Mouse (Mus musculus): Measurements from ENCODE around the gene Tmem131. TPM values are rescaled to one million over a fixed set of nuclear protein-coding genes. Genes with fewer than 3 reads are reported as not detected.
"Not testable (repeated sequence)": the region's sequence is repeated elsewhere in the genome, so short reads cannot be mapped to it uniquely, and the experiment has no call there.

Gene Tmem131
- polyA plus RNA-seq, 1 experiment from 2014 or later = 10.3 TPM

DNA sequence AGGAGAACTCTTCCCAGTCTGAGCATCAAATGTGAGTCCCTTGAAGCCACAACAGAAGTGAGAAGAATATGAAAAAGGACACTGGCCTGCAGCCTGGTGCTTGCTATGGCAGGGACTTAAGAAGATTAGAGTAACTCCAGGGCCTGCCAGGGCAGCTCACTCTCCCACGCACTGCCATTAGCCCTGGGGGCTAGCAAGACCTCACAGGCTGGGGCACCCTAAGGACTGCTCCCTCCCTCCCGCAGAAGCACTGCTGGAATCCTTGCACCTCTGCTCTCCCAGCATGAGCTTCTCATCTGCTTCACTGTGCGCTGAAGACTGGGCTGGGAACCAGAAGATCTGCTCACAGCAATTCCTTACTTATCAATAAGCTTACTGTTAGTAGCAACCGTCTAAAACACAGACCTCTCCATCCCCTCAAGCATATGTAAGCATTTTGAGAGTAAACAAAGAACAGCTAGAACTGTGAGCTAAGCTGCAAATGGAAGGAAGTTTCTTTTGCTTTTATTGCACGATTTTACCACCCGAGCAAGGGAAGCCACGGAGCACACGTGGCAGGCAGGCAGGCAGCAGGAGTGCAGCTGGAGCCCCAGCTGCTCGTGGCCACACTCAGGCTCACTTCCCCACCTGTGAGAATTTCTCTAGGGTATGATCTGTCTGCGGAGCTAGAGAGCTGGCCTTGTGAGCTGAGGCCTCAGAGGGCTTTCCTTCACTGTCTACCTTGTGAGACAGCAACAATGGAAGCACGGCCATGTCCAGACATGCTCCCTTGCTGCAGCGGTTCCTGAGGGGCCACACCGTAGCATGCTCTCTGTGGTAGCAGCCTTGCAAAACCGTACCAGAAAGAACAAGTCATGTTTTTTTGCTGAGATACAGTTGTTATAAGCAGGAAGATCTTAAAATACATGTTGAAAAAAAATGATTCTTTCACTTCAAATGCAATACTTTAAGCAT is 112.3 kb downstream of the Tmem131 start:
- DNase-seq (ENCODE audit: low spot score) = no peak
- peaks cover 68% of the 10 kb centered on the region for H3K36me3 ChIP-seq
- WGBS = 75% methylated on average over 14 of the region's 14 CpGs

GRCm38 (mm10) chr1:36824356-36824755 is 119.1 kb downstream of the Tmem131 start:
- WGBS = 96% methylated on average over 5 of the region's 5 CpGs
- Histone ChIP-seq H3K4me1 (no peaks in the 10 kb centered on the region), H3K27ac (replicated peaks) (no peak overlapping the region), H3K36me3 (peaks cover 82% of the 10 kb centered on the region), H3K4me3 (no peak overlapping the region), H3K27me3 (ENCODE audit: low read depth, poor library complexity, severe bottlenecking) (no peaks in the 10 kb centered on the region), H3K9me3 (replicated peaks) (no peaks in the 10 kb centered on the region)
- DNase-seq (ENCODE audit: low spot score) = no peak

More for the DNA sequence above, 112.3 kb downstream of the Tmem131 start:
- no peaks in the 10 kb centered on the region for H3K9me3 ChIP-seq (replicated peaks)
- peaks cover 4% of the 10 kb centered on the region; the same call in 1 of the 2 replicates for H3K4me1 ChIP-seq
- H3K4me3 ChIP-seq = no peak overlapping the region
- H3K27ac ChIP-seq (replicated peaks) = 0 out of 2 replicates have a peak overlapping the region, but pooled peaks have one; percentile 20
- H3K27me3 ChIP-seq (ENCODE audit: low read depth, poor library complexity, severe bottlenecking) = no peaks in the 10 kb centered on the region

- not testable (repeated sequence) for H3K9me3 ChIP-seq (replicated peaks); DNase-seq (ENCODE audit: low spot score); H3K4me3 ChIP-seq; H3K4me1 ChIP-seq; H3K27me3 ChIP-seq (ENCODE audit: low read depth, poor library complexity, severe bottlenecking); H3K27ac ChIP-seq (replicated peaks)
- WGBS = 90% methylated on average over 4 of the region's 4 CpGs
- H3K36me3 ChIP-seq = peaks cover 92% of the 10 kb centered on the region
Measured at GRCm38 (mm10) chr1:36821918-36822317, 121.5 kb downstream of the Tmem131 start.

DNA sequence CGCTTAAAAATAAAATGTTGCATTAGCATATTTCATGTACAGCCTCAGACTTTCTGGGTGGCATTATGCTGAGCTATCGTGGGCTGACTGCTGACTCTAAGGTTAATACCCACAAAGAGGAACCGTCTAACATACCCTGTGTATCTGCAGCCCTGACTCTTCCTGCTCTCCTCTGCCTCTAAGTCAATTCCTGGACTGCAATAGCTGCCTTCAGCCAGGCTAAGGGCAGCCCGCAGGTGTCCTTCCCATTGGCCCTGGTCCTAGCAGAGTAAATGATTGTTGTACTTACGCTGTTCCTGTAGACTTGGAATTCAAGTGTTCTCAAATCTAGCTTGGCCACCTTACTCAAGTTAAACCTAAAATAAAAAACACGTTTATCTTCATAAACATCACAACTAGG is 128.3 kb downstream of the Tmem131 start:
- no peaks in the 10 kb centered on the region for H3K27me3 ChIP-seq (ENCODE audit: low read depth, poor library complexity, severe bottlenecking)
- peaks cover 96% of the 10 kb centered on the region for H3K36me3 ChIP-seq
- 92% methylated on average over 6 of the region's 6 CpGs for WGBS
- no peak for DNase-seq (ENCODE audit: low spot score)
- no peak overlapping the region for H3K4me3 ChIP-seq
- H3K4me1 ChIP-seq = no peaks in the 10 kb centered on the region
- no peak overlapping the region for H3K27ac ChIP-seq (replicated peaks)
- no peaks in the 10 kb centered on the region for H3K9me3 ChIP-seq (replicated peaks)

DNA sequence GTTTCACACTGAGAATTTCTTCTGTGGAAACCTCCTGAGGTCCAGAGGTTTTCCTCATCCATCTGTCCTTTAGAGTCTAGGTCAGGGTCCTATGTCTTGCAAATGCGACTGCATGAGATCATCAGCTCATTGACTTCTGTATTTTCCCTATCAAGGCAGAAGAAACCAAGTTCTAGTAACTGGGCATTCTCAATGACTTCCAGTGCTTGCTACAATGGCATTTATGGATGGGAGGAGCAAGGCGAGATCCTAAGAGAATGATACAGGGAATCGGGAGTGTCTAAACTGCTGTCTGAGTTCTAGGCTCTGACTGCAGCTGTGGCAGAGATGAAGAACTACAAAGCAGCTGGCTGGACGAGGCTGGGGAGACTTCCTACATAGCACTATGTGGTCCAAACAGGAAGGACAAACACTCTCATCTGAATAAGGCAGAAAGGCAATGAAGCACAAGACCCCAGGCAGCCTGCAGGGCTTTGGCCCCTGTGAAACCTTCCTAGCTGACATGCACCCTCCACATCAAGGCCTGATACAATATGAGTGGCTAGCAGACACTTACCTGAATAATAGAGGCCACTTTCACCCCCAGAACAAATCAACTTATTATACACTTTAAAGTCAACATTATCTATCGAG is 129.1 kb downstream of the Tmem131 start:
- Histone ChIP-seq H3K36me3 (peaks cover 98% of the 10 kb centered on the region), H3K9me3 (replicated peaks) (no peaks in the 10 kb centered on the region), H3K27me3 (ENCODE audit: low read depth, poor library complexity, severe bottlenecking) (no peaks in the 10 kb centered on the region), H3K4me3 (no peak overlapping the region), H3K27ac (replicated peaks) (no peak overlapping the region), H3K4me1 (no peaks in the 10 kb centered on the region)
- 81% methylated on average over 5 of the region's 5 CpGs for WGBS
- DNase-seq (ENCODE audit: low spot score) = no peak

DNA sequence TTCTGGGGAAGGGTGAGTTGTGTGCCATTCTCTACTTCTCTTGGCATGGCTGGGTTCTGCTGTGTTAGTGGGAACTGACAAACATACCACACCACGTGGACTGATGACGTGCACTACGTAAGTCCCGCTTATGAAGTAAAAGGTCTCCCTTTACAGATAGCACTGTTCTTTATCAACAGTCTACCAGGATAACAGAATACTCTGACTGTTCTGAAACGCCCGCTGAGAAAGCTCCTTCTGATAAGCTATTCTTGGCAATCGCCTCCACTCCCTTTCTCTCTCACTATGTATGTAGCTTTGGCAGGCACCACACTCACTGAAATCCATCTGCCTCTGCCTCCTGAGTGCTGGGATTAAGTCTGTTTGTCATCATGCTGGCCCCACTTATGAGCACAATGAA is 130.1 kb downstream of the Tmem131 start:
- Histone ChIP-seq H3K4me1 (no peaks in the 10 kb centered on the region), H3K4me3 (no peak overlapping the region), H3K27me3 (ENCODE audit: low read depth, poor library complexity, severe bottlenecking) (no peaks in the 10 kb centered on the region), H3K9me3 (replicated peaks) (no peaks in the 10 kb centered on the region), H3K27ac (replicated peaks) (no peak overlapping the region), H3K36me3 (peaks cover 98% of the 10 kb centered on the region)
- no peak for DNase-seq (ENCODE audit: low spot score)
- WGBS = 95% methylated on average over 7 of the region's 7 CpGs

DNA sequence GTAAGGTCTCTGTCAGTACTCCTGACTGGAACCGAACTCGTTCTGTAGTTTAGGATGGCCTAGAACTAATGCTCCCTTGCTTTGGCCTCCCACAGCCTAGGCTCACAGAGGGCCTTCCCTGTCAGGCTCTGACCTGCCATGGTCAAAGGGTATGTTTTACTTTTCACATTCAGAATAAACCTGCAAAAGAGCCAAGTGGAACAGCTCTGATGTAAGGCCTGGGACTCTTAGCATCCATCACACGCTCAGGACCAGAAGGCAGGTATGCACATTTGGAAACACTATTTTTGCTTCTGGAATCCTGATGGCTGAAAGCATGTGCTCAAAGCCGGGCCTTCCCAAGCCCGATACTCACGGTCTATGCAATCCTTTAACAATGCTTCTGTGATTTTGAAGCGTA is 131.7 kb downstream of the Tmem131 start:
- H3K36me3 ChIP-seq = peaks cover 98% of the 10 kb centered on the region
- no peaks in the 10 kb centered on the region for H3K4me1 ChIP-seq
- 94% methylated on average over 7 of the region's 7 CpGs for WGBS

DNA sequence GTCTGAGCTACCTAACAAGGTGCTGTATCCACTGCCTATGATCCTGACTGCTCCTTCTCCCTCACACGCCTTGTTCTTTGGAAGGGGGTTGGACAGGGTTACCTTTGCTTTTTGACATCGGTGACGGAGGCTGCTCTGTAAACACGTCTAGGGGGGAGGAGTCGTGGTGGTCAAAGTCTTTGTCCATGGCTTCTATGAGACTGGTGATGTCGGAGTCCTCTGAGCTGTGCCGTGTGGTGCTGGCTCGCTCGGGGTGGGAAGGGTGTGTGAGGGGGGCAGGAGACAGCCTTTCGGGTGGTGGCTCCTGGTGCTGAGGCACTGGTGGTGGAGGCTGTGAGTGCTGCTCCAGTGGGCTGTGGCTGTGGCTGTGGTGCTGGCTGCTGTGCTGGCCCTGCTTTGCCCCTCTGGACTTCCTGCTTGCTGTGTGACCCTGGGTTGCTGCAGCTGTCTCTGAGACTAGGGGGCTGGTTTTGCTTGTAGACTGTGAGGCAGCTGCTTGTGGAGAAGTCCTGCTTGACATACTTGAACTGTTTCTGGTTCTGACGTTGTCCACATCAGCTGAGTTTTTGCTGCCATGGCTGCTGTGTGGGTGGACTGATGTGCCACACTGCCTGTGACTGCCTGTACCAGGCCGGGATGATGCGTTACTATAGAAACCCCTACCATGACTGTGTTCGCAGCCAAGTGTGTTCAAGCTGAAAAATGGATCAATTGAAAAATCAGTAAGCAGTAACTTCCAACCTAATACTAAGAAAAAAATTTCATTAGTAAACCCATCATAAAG is 135.5 kb downstream of the Tmem131 start:
- Histone ChIP-seq H3K27me3 (ENCODE audit: low read depth, poor library complexity, severe bottlenecking) (no peaks in the 10 kb centered on the region), H3K4me1 (no peaks in the 10 kb centered on the region), H3K4me3 (no peak overlapping the region), H3K27ac (replicated peaks) (no peak overlapping the region), H3K36me3 (peaks cover 100% of the 10 kb centered on the region), H3K9me3 (replicated peaks) (no peaks in the 10 kb centered on the region)
- WGBS = 93% methylated on average over 14 of the region's 14 CpGs
- no peak for DNase-seq (ENCODE audit: low spot score)

More for the DNA sequence above, 131.7 kb downstream of the Tmem131 start:
- H3K27ac ChIP-seq (replicated peaks) = no peak overlapping the region
- H3K9me3 ChIP-seq (replicated peaks) = no peaks in the 10 kb centered on the region
- H3K27me3 ChIP-seq (ENCODE audit: low read depth, poor library complexity, severe bottlenecking) = no peaks in the 10 kb centered on the region
- no peak for DNase-seq (ENCODE audit: low spot score)
- H3K4me3 ChIP-seq = no peak overlapping the region

DNA sequence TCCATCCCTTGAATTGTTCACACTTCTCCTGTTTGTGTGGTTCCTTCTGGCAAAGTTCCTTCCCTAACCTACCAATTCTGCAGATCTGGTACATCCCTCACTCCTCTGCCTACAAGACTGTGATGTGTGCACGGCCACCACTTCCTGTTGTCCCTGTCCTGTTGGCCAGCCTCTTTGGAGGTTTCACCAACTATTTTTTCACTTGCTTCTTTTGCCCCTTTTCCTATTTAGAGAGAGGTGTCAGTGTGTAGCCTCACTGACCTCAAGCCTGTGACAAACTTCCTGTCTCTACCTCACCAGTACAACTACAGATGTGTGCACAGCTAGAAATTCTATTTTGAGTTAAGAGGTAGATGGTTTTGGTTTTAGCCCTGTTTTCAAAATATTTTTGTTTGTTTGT is 136.4 kb downstream of the Tmem131 start:
- DNase-seq (ENCODE audit: low spot score) = no peak
- peaks cover 97% of the 10 kb centered on the region for H3K36me3 ChIP-seq
- 89% methylated on average over 1 of the region's 1 CpGs for WGBS

GRCm38 (mm10) chr1:36806181-36806905 is 137.1 kb downstream of the Tmem131 start:
- no peaks in the 10 kb centered on the region for H3K27me3 ChIP-seq (ENCODE audit: low read depth, poor library complexity, severe bottlenecking)
- WGBS = 95% methylated on average over 7 of the region's 7 CpGs
- H3K4me1 ChIP-seq = no peaks in the 10 kb centered on the region
- H3K27ac ChIP-seq (replicated peaks) = no peak overlapping the region
- peaks cover 97% of the 10 kb centered on the region for H3K36me3 ChIP-seq
- H3K4me3 ChIP-seq = no peak overlapping the region
- DNase-seq (ENCODE audit: low spot score) = no peak
- H3K9me3 ChIP-seq (replicated peaks) = no peaks in the 10 kb centered on the region

More for the DNA sequence above, 136.4 kb downstream of the Tmem131 start:
- Histone ChIP-seq H3K9me3 (replicated peaks) (no peaks in the 10 kb centered on the region), H3K27ac (replicated peaks) (no peak overlapping the region), H3K4me3 (no peak overlapping the region), H3K4me1 (no peaks in the 10 kb centered on the region), H3K27me3 (ENCODE audit: low read depth, poor library complexity, severe bottlenecking) (no peaks in the 10 kb centered on the region)

- H3K27me3 ChIP-seq (ENCODE audit: low read depth, poor library complexity, severe bottlenecking) = no peaks in the 10 kb centered on the region
- 97% methylated on average over 4 of the region's 4 CpGs for WGBS
- no peak for DNase-seq (ENCODE audit: low spot score)
- no peak overlapping the region for H3K27ac ChIP-seq (replicated peaks)
- H3K4me3 ChIP-seq = no peak overlapping the region
- H3K4me1 ChIP-seq = no peaks in the 10 kb centered on the region
- H3K9me3 ChIP-seq (replicated peaks) = no peaks in the 10 kb centered on the region
- H3K36me3 ChIP-seq = peaks cover 94% of the 10 kb centered on the region
Measured at GRCm38 (mm10) chr1:36804833-36805232, 138.6 kb downstream of the Tmem131 start.

DNA sequence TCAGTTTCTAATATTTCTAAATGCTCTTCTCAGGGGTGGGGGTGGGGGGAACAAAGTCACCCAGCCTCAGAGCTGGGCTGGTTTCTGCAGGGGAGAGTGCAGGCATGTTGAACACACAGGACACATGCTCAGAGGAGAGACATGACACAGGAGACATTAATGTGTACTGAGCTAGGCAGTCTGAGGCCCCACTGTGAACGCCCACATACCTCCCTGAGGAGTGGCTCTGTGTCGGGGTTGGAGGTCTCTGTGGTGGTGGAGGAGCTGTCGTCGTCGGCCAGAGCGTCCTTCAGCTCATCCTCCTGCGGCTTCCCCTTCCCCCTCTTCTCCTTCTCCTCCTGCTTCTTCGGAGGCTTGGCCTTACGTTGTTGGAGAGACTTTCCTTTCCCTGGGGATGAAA is 139.2 kb downstream of the Tmem131 start:
- Histone ChIP-seq H3K36me3 (peaks cover 94% of the 10 kb centered on the region), H3K27ac (replicated peaks) (no peak overlapping the region), H3K4me1 (no peaks in the 10 kb centered on the region), H3K4me3 (no peak overlapping the region), H3K9me3 (replicated peaks) (no peaks in the 10 kb centered on the region), H3K27me3 (ENCODE audit: low read depth, poor library complexity, severe bottlenecking) (no peaks in the 10 kb centered on the region)
- WGBS = 88% methylated on average over 9 of the region's 9 CpGs
- no peak for DNase-seq (ENCODE audit: low spot score)

Measured in midbrain, embryonic 10.5 days (tissue).